Mouse (Mus musculus): ENCODE data around the gene Fbxl7. TPM values are rescaled to one million over a fixed set of nuclear protein-coding genes. Genes with fewer than 3 reads are reported as not detected.

Gene Fbxl7
- total RNA-seq, 2 experiments from 2014 or later: not detected

- ATAC-seq (ENCODE audit: poor library complexity, severe bottlenecking): no peak
Observed at GRCm38 (mm10) chr15:26703156-26703840, 192.1 kb downstream of the Fbxl7 start.

- ATAC-seq (ENCODE audit: poor library complexity, severe bottlenecking): no peak
Observed at GRCm38 (mm10) chr15:26701949-26702675, 193.3 kb downstream of the Fbxl7 start.

- ATAC-seq (ENCODE audit: poor library complexity, severe bottlenecking): no peak
Observed at GRCm38 (mm10) chr15:26693075-26693474, 202.3 kb downstream of the Fbxl7 start.

DNA sequence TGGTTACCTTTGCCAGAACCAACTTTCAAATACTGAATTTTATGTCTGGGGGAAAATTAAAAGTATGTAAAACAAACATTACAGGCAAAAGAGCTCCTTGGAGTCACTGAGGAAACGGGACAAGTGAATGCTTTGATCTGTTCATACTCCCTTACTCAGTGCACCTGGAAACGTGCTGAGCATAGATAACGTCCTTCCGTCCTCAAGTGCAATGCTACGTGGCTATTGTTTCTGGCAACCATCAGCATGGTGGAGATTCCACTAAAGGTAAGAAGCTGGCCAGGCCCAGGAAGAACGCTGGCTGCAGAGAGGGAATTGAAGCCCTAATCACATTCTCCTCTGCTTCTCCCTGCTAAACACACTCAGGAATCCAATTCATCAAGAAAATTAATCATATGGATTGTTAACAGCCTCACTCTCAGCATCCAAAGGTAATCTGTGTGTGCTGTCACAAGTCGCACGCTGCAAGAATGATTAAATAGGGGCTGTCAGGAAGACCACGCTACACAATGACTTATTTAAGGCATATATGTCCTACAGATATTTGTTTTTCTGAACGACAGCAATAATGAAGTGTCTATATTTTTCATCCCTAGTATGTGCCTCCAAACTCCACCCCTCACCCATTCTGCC, 206.8 kb downstream of the Fbxl7 start:
- ATAC-seq (ENCODE audit: poor library complexity, severe bottlenecking): no peak

GRCm38 (mm10) chr15:26687729-26688128, 207.7 kb downstream of the Fbxl7 start:
- no peak for ATAC-seq (ENCODE audit: poor library complexity, severe bottlenecking)

DNA sequence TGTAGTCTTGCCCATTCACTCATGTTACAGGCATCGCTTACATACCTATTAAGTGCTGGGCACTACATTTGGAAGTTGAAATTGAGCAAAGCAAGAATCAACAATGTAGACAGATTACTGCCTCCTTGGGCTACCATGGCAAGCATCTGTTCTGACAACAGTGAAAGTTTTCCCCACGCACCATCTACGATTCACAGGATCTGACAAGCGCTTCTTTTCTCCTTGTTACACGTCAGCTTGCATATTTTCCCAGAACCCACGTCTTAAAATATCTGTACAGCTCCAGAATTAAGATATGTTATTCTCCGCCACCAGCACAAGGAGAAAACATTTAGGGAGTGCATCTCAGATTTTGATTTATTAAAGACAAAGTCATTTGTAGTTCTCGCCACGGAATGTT, 213.1 kb downstream of the Fbxl7 start:
- ATAC-seq (ENCODE audit: poor library complexity, severe bottlenecking): no peak

- ATAC-seq (ENCODE audit: poor library complexity, severe bottlenecking): no peak
Observed at GRCm38 (mm10) chr15:26673239-26673859, 222.0 kb downstream of the Fbxl7 start.

- no peak for ATAC-seq (ENCODE audit: poor library complexity, severe bottlenecking)
Observed at GRCm38 (mm10) chr15:26654988-26655387, 240.4 kb downstream of the Fbxl7 start.

DNA sequence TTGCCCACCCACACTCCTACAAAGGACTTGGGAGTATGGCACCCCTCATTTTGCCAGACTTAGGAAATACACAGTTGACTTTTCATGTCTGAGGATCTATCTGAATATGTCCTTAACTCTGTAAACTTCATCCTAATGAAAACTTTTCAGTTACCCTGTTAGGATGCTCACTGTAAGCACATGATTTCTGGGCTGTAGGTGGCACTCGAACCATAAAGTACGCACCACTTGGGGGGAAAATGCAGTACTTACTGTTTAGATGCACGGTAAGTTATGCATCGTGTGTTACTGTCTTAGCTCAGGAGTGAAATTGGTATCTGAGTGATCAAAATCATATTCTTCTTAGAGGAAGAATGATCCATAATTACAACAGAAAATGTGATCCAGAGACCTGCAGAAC, 252.8 kb downstream of the Fbxl7 start:
- ATAC-seq (ENCODE audit: poor library complexity, severe bottlenecking): no peak

- ATAC-seq (ENCODE audit: poor library complexity, severe bottlenecking): no peak
Observed at GRCm38 (mm10) chr15:26639726-26640125, 255.7 kb downstream of the Fbxl7 start.

GRCm38 (mm10) chr15:26635591-26635990, 259.8 kb downstream of the Fbxl7 start:
- ATAC-seq (ENCODE audit: poor library complexity, severe bottlenecking): no peak

DNA sequence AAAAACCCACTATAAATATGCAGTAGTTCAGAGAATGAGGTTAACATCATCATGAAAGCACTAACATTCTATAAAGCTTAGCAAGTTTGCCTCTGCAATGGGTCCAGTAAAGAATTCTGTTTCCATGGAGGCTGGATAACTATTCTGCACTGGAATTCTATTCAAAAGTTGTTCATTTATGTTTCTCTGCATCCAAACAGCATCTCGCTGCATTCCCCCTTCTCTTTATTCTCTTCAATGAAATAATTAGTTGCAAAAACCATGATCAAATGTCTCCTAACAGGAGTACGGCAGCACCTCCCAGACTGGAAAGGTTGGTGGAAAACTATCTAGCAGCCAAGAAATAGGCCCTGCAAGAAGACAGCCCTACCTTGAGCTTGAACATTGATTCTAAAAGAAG, 267.2 kb downstream of the Fbxl7 start:
- ATAC-seq (ENCODE audit: poor library complexity, severe bottlenecking): no peak

DNA sequence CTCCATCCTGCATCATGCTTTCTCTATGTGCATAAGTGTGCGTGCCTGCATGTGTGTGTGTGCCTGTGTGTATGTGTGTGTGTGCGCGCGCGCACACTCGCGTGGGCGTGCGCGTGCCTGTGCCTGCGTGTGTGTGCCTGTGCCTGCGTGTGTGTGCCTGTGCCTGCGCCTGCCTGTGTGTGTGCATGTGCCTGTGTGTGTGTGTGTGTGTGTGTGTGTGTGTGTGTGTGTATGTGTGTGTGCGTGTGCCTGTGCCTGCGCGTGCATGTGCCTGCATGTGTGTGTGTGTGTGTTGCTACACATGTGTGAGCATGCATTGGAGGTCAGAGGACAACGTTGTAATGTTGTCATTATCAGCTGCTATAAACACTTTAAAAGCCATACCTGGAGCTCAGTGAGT, 272.1 kb downstream of the Fbxl7 start:
- ATAC-seq (ENCODE audit: poor library complexity, severe bottlenecking): no peak

DNA sequence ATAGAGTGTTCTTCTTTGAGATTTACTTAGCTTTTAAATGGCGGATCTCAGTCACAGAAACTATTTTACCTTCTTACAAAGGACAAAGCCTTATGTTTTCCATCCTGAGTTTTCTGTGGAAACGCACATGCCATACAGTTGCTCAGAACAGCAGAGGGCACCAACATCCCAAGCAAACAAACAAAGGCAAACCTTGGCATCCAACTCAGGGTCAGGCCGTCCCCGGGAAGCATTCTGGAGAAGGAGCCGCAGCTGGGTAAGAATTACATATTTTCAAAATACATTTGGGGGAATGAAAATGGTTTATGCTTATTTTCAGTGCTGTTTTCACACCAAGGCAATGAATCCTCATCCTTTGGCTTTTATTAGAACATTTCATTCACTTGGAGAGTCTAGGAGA, 275.1 kb downstream of the Fbxl7 start:
- ATAC-seq (ENCODE audit: poor library complexity, severe bottlenecking): no peak

GRCm38 (mm10) chr15:26619221-26619620, 276.2 kb downstream of the Fbxl7 start:
- no peak for ATAC-seq (ENCODE audit: poor library complexity, severe bottlenecking)

- ATAC-seq (ENCODE audit: poor library complexity, severe bottlenecking): no peak
Observed at GRCm38 (mm10) chr15:26596239-26596638, 299.1 kb downstream of the Fbxl7 start.

DNA sequence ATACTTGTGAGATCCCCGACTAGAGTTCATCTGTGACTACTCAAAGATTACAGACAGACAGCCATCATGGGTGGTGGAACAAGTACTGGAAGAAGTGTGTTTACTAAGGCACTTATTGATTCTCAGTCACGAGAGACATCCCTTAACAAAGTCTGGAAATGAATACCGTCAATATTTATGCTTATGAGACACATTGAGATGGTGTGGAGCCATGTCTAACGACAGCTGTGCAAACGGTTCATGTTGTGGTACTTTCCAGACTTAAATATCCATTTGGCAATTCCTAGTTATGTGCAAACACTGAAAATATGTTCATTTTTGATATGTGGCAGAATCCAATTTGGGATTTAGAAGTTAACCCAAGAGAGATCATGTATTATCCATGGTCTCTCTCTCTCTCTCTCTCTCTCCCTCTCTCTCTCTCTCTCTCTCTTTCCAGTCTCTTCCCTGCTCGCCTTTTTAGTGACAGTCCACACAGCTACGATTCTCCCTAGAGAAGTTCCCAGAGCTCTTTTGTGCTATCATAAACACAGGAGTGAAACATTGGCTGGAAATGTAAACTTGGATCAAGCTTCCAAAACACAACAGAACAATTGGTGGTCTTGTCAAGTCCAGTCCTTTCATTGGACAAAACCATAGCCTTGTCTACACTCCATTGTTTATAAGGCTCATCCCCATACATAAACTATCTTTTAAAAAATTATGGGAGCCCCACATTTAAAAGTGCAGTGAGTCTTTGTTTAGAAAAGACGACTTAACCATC, 315.3 kb downstream of the Fbxl7 start:
- no peak for ATAC-seq (ENCODE audit: poor library complexity, severe bottlenecking)

DNA sequence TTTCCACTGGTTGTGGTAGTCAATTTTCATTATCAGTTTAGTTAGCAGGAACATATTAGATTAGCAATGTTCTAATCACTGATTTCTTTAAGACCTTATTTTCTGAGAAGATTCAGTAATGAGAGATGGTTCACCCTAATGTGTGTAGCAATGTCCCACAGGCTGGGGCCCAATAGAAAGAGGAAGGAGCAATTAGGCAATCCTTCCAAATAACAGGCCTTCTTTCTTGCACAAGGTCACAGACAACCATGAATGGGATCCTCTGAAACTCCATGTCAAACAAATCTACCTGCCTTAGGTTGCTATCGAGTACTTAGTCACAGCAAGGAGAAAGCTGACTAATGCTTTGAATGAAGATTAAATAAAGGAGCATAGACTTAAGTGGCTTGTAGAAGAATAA, 316.9 kb downstream of the Fbxl7 start:
- no peak for ATAC-seq (ENCODE audit: poor library complexity, severe bottlenecking)

- ATAC-seq (ENCODE audit: poor library complexity, severe bottlenecking): no peak
Observed at GRCm38 (mm10) chr15:26566076-26566475, 329.3 kb downstream of the Fbxl7 start.

DNA sequence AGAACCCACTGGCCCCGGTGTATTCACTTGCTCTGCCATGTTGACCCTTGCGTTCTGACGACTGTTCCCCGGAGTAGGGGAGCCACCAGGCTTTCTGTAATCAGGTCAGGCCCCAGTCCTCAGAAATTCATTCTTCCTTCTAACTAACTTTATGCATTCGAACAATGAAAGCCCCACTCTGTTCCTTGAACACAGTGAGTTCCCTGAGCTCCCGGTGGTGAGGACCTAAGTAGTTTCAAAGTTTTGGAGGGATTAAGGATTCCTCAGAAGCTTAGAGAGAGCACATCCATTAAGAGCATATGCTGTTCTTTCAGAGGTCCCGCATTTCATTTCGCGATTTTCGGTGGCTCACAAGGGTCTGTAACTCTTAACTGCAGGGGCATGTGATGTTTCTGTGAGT, 341.8 kb downstream of the Fbxl7 start:
- ATAC-seq (ENCODE audit: poor library complexity, severe bottlenecking): no peak
